Mouse (Mus musculus): ENCODE measurements at regions not wholly inside any gene's neighbourhood (a gene's known extent, or its start where the extent isn't known, plus 50 kb on each side); places are given as distances from the start of the nearest gene placed in this dataset.
"Not testable (repeated sequence)": the region's sequence is repeated elsewhere in the genome, so short reads cannot be mapped to it uniquely, and the experiment has no call there.

GRCm38 (mm10) chr3:83416536-83416935, 288.8 kb downstream of the Dchs2 start:
- DNase-seq (ENCODE audit: low spot score): peak; percentile 46

DNA sequence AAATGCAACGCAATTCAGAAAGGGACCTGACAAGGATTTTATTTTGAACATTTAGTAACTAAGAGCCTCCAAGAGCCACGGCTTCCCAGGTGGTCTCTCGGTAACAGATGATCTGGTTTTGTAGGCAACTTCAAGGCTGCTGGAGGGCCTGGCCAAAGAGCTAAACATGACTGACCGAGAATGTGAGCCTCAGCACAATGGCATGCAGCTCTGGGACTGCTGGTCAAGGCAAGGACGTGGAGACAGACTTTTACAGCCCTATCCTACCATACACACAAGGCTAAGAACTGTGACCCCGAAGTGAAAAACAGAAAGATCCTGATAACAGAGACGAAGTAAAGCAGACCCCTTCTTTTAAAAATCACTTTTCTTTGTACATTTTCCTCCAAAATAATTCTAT, 296.5 kb downstream of the Dchs2 start:
- peak; percentile 8 for DNase-seq (ENCODE audit: low spot score)

- no peak for DNase-seq (ENCODE audit: low spot score)
Observed at GRCm38 (mm10) chr3:83429376-83429775, 301.6 kb downstream of the Dchs2 start.

GRCm38 (mm10) chr3:83446154-83446667, 318.5 kb downstream of the Dchs2 start:
- peak; percentile 60 for DNase-seq (ENCODE audit: low spot score)

DNA sequence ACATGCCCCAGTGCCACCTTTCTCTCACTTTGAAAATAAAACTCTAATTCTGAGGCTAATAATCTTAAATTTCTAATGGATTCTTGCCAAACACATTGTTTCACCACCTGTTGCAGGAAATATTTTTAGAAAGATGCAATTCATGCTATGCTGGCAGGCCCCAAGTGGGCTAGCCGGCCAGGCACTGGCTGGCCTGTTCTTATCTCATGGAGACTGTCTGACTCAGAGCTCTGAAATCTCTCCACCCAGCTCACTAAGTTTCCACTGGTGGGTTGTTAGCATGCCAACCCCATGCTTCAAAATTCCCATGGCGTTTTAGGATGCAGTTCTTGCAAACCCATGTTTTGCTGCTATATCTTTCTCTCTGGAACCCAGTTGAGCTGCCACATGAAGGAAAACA, 315.5 kb upstream of the Sfrp2 start:
- peak; percentile 53 for DNase-seq (ENCODE audit: low spot score)

- DNase-seq (ENCODE audit: low spot score): peak; percentile 65
Observed at GRCm38 (mm10) chr3:83451317-83451716, 314.8 kb upstream of the Sfrp2 start.

GRCm38 (mm10) chr3:83453462-83453861, 312.7 kb upstream of the Sfrp2 start:
- DNase-seq (ENCODE audit: low spot score): no peak

- no peak for DNase-seq (ENCODE audit: low spot score)
Observed at GRCm38 (mm10) chr3:83458450-83458849, 307.7 kb upstream of the Sfrp2 start.

GRCm38 (mm10) chr3:83479251-83479650, 286.9 kb upstream of the Sfrp2 start:
- DNase-seq (ENCODE audit: low spot score): no peak

- DNase-seq (ENCODE audit: low spot score): no peak
Observed at GRCm38 (mm10) chr3:83480176-83480575, 285.9 kb upstream of the Sfrp2 start.

- no peak for DNase-seq (ENCODE audit: low spot score)
Observed at GRCm38 (mm10) chr3:83486192-83486716, 279.9 kb upstream of the Sfrp2 start.

DNA sequence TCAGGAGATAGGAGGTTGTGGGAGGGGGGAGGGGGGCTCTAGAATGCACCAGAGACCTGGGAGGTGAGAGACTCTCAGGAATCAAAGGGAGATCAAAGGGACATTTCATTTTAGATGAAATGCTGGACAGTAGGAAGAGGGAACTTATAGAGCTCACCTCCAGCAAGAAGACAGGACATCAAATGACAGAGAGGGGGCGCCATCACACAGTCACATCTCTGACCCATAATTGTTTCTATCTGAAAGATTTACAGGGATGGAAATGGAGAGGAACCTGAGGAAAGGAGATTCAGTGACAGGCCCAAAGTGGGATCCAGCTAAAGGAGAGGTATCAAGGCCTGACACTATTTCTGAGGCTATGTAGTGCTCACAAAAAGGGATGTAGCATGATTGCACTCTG, 270.5 kb upstream of the Sfrp2 start:
- DNase-seq (ENCODE audit: low spot score): no peak

- DNase-seq (ENCODE audit: low spot score): no peak
Observed at GRCm38 (mm10) chr3:83503901-83504300, 262.2 kb upstream of the Sfrp2 start.

DNA sequence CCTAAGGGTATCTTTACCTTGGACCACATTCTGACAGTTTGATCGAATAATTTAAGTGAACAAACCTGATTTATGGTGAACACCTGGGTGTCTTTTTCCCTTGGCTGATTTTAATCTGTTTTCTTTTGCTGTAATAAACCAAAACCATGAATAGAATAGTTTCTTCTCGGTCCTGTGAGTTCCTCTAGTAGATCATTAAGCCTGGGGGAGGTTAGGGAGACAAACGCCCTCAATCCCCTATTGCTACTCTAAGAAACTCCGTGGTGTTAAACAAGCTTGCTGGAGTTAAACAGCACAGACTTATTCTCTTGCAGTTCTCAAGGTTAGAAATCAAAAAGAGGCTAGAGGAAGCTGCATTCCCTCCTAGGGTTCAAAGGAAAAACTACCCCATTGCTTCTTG, 249.5 kb upstream of the Sfrp2 start:
- no peak for DNase-seq (ENCODE audit: low spot score)

- DNase-seq (ENCODE audit: low spot score): no peak
Observed at GRCm38 (mm10) chr3:83517914-83518635, 248.0 kb upstream of the Sfrp2 start.

- no peak for DNase-seq (ENCODE audit: low spot score)
Observed at GRCm38 (mm10) chr3:83530243-83530847, 235.8 kb upstream of the Sfrp2 start.

DNA sequence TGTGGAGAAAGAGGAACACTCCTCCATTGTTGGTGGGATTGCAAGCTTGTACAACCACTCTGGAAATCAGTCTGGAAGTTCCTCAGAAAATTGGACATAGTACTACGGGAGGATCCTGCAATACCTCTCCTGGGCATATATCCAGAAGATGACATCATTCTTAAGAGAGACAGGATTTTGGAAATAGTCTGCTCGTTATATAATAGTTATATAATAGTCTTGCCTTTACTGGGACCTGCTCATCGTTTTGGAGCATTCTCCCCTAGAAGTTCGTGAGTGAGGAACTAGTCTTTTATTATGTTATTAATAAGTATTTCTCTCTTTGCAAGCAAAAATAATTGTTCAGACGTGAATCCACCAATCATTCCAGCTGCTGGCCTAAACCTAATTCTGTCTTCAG, 229.5 kb upstream of the Sfrp2 start:
- not testable (repeated sequence) for DNase-seq (ENCODE audit: low spot score)

DNA sequence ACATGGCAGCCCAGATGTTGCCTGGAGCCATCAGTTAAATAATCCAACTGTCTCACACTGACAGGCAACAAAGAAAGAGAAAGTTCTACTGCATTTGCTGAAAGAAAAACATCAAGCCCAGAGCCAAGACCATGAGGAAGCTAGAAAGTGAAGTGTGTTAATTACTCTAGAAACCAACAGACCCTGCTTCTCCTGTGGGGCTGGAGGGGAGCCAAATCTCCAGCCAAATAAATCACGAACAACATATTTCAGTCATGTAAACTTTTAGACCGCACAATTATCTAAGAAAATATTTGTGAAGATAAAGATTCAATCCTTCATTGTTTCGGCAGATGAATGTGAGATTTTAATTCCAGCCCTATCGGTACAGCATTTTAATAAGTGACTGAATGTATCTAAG, 228.9 kb upstream of the Sfrp2 start:
- no peak for DNase-seq (ENCODE audit: low spot score)

- DNase-seq (ENCODE audit: low spot score): no peak
Observed at GRCm38 (mm10) chr3:83537711-83538110, 228.4 kb upstream of the Sfrp2 start.

DNA sequence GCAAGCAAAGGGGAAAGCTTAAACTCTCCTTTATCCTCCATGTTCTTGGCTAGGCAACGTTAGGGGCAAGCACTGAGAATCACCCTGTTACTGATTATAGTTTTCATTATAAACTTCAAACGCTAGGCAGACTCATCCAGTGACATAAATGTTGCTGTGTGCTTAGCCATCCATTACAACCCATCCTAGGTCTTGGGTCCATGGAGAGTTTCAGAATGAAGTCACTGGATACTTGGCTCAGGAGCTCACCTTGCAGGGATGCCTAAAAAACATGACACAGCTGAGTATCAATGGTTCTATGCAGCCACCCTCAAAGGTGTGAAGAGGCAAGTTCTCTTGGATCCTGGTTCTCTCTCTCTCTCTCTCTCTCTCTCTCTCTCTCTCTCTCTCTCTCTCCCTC, 227.2 kb upstream of the Sfrp2 start:
- DNase-seq (ENCODE audit: low spot score): no peak

DNA sequence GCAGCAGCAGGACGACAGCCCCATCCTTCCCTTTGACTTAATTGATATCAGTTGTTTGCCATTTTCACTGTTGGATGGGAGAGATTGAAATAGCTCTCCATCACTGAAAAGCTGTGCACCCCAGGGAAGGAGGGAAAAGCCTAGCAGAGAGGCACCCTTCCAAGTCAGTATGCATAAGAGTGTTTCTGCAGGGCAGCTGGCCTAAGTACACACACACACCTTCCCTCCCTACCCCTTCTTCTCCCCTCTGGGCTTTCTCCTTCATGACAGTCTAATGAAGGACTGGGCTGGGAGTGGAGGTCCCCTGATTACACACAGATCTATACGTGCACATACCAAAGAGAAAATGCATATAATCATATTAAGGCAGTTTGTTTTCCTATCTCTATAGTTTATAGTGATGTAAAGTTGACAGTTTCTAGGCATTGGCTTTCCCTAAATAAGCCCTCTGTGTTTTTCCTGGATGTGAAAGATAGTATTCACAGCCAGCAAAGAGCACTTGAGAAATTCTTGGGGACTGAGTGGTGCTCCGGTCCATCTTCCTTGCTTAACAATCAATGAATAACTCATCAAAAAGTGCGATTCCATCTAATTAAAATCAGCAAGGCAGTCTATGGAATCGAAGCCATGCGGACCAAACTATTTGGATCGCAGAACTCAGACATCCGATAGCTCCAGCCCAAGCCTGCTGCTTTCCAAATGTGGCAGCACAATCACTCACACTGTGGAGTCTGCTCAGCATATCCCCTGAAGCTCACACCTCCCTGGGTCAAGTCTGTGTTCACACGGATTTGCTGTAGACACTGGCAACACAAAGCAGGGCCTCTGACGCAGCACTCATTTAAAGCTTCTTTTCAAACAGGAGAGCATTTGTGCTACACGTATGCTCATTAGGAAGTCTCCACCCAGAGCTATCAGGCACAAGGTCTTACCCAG, 224.9 kb upstream of the Sfrp2 start:
- DNase-seq (ENCODE audit: low spot score): no peak
